Mouse (Mus musculus): ENCODE measurements around the gene Fgfbp3. TPM values are rescaled to one million over a fixed set of nuclear protein-coding genes. Genes with fewer than 3 reads are reported as not detected.
A peak's percentile ranks its signal among the peaks of the same experiment; 100 is the strongest.
"Not testable (repeated sequence)": the region's sequence is repeated elsewhere in the genome, so short reads cannot be mapped to it uniquely, and the experiment has no call there.

Gene Fgfbp3
- polyA plus RNA-seq (2015; fragmentation: Nextera tagmentation; extraction: Ambion mirVana) = 70.8 and 91.9 TPM in 2 replicates

DNA sequence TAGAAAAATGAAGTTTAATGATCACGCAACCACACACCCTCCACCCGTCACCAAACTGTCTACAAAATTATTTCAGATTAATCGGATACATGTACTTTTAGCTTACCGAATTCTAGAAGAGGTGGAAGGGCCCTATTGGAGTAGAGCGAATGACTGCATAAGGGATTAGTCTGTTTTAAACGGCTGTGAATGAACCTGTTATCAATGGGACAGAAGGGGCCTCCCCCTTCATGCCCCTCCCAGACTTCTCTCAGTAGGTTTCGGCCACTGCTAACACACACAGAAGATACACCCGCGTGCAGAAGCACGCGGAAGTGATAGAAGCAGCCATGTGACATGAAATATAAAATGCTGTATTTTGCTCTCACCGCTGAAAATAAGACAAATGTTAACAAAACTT lies at the start of gene Fgfbp3:
Fgfbp3 (minus strand) TSS at position 150 of the 400 bp plus-strand sequence.
- Histone ChIP-seq H3K4me1 (peaks cover 15% of the 10 kb centered on the region), H3K27me3 (replicated peaks) (no peaks in the 10 kb centered on the region), H3K9me3 (replicated peaks) (no peaks in the 10 kb centered on the region), H3K4me2 (peak within 1 kb of the TSS; percentile 72), H3K36me3 (no peaks in the 10 kb centered on the region), H3K9ac (replicated peaks) (peak within 1 kb of the TSS; percentile 81), H3K4me3 (replicated peaks) (peak within 1 kb of the TSS; percentile 81), H3K27ac (replicated peaks) (peak within 1 kb of the TSS; percentile 90)
- ATAC-seq (ENCODE audit: low FRiP score) = peak; percentile 48
- 4% methylated on average over 12 of the region's 12 CpGs for WGBS

GRCm38 (mm10) chr19:36962544-36963260 lies 43.3 kb upstream of the Fgfbp3 start:
- not testable (repeated sequence) for H3K4me3 ChIP-seq (replicated peaks); ATAC-seq (ENCODE audit: low FRiP score); H3K9ac ChIP-seq (replicated peaks); H3K4me1 ChIP-seq; H3K27me3 ChIP-seq (replicated peaks); H3K4me2 ChIP-seq; H3K27ac ChIP-seq (replicated peaks); H3K9me3 ChIP-seq (replicated peaks)
- H3K36me3 ChIP-seq = peaks cover 30% of the 10 kb centered on the region
- WGBS = 86% methylated on average over 6 of the region's 6 CpGs

DNA sequence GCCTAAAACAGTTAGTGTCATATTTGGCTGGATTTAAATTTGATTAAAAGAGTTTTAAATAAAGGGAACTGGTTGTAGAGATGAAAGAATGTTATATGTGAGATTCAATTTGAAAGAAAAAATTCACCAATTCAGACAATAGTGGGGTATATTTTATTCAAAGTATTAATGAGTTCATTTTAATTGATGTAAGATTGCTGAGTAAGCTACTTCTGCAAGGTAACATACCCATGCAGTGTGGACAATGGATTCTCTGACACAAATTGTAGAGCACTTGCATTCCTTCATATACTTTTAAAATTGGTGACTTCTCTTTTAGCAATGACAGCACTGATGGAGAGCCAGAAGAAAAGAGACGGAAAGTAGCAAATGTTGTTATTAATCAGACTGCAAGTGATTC lies 41.9 kb upstream of the Fgfbp3 start:
- Histone ChIP-seq H3K4me2 (no peak overlapping the region), H3K9ac (replicated peaks) (no peak overlapping the region), H3K27ac (replicated peaks) (no peak overlapping the region), H3K4me1 (no peaks in the 10 kb centered on the region), H3K9me3 (replicated peaks) (no peaks in the 10 kb centered on the region), H3K36me3 (peaks cover 26% of the 10 kb centered on the region), H3K4me3 (replicated peaks) (no peak overlapping the region), H3K27me3 (replicated peaks) (no peaks in the 10 kb centered on the region)
- WGBS = 93% methylated on average over 1 of the region's 1 CpGs
- ATAC-seq (ENCODE audit: low FRiP score) = no peak

DNA sequence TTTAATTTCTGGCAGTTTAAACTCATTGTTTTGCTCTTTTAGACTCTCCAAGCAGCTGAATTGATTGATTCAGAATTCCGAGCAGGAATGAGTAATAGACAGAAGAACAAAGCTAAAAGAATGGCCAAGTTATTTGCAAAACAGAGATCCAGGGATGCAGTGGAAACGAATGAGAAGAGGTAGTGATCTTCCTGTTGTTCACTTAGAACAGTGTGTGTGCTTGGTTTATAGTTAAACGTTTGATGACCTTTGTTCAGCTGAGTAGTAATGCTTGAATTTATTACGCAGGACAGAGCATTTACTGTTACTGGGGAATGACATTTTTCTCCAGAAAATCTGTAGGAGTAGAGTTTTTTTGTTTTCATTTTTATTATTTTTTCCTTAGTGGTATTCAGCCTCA lies 38.9 kb upstream of the Fgfbp3 start:
- ATAC-seq (ENCODE audit: low FRiP score) = no peak

DNA sequence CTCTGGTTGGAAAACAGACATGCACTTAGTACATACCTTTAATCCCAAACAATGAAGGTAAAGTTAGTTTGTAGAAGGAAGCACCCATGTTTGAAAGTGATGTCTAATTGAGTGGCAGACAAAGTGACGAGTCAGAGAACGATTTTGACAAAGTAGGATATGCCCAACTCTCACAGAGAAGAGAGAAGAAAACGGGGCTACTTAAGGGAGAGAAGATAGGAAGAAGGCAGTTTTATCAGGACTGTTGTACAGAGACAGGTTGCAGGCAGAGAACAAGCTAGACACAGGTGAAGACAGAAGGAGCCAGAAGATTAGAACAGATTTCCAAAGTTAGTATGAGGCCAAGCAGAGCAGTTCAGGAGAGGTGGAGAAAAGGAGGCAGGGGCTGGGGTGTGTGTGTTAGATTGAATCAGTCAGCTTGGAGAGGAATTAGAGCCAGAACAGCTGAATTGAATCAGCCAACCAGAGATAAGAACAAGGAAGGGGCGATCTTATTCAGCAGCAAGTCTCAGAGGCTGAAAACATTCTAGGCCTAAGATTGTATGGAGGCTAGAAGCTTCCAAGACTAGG lies 34.3 kb upstream of the Fgfbp3 start:
- Histone ChIP-seq H3K9me3 (replicated peaks) (no peaks in the 10 kb centered on the region), H3K4me2 (no peak overlapping the region), H3K27me3 (replicated peaks) (no peaks in the 10 kb centered on the region), H3K4me3 (replicated peaks) (no peak overlapping the region), H3K36me3 (0 out of 2 replicates have a peak, but pooled peaks cover 3% of the 10 kb centered on the region), H3K4me1 (no peaks in the 10 kb centered on the region), H3K27ac (replicated peaks) (no peak overlapping the region), H3K9ac (replicated peaks) (no peak overlapping the region)
- no peak for ATAC-seq (ENCODE audit: low FRiP score)
- 80% methylated on average over 4 of the region's 4 CpGs for WGBS

More for the DNA sequence above, 38.9 kb upstream of the Fgfbp3 start:
- Histone ChIP-seq H3K27me3 (replicated peaks) (no peaks in the 10 kb centered on the region), H3K27ac (replicated peaks) (no peak overlapping the region), H3K4me1 (no peaks in the 10 kb centered on the region), H3K36me3 (peaks cover 11% of the 10 kb centered on the region), H3K9ac (replicated peaks) (no peak overlapping the region), H3K4me2 (no peak overlapping the region), H3K9me3 (replicated peaks) (no peaks in the 10 kb centered on the region), H3K4me3 (replicated peaks) (no peak overlapping the region)
- 82% methylated on average over 4 of the region's 4 CpGs for WGBS

GRCm38 (mm10) chr19:36940064-36940463 lies 20.6 kb upstream of the Fgfbp3 start:
- no peak overlapping the region for H3K9ac ChIP-seq (replicated peaks)
- H3K9me3 ChIP-seq (replicated peaks) = no peaks in the 10 kb centered on the region
- no peak overlapping the region for H3K4me2 ChIP-seq
- no peaks in the 10 kb centered on the region for H3K4me1 ChIP-seq
- ATAC-seq (ENCODE audit: low FRiP score) = no peak
- H3K4me3 ChIP-seq (replicated peaks) = no peak overlapping the region
- 96% methylated on average over 1 of the region's 1 CpGs for WGBS
- H3K36me3 ChIP-seq = no peaks in the 10 kb centered on the region
- no peak overlapping the region for H3K27ac ChIP-seq (replicated peaks)
- no peaks in the 10 kb centered on the region for H3K27me3 ChIP-seq (replicated peaks)

- no peaks in the 10 kb centered on the region for H3K27me3 ChIP-seq (replicated peaks)
- no peak overlapping the region for H3K4me3 ChIP-seq (replicated peaks)
- H3K27ac ChIP-seq (replicated peaks) = no peak overlapping the region
- no peaks in the 10 kb centered on the region for H3K36me3 ChIP-seq
- H3K9ac ChIP-seq (replicated peaks) = no peak overlapping the region
- H3K9me3 ChIP-seq (replicated peaks) = no peaks in the 10 kb centered on the region
- ATAC-seq (ENCODE audit: low FRiP score) = no peak
- H3K4me1 ChIP-seq = no peaks in the 10 kb centered on the region
- H3K4me2 ChIP-seq = no peak overlapping the region
Measured at GRCm38 (mm10) chr19:36938008-36938407, 18.6 kb upstream of the Fgfbp3 start.

DNA sequence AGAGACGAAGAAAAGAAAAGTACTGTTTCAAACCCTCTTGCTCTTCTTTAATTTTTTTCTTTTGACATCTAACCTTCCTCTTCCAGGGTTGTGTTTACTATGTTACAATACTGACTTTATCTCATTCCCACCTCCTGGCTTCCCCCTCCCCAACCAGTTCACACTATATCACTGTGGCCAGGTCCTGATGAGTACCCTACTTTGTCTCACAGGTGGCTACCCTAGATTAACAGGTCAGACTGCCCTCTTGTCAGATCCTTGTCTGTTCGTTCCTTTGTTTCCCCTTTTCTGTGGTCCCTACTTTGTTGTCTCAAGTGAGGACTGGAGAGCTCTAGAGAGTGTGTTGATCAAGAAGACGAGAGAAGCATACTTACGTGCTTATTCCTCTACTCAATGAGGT lies 16.9 kb upstream of the Fgfbp3 start:
- WGBS = 94% methylated on average over 4 of the region's 4 CpGs
- Histone ChIP-seq H3K9me3 (replicated peaks) (no peaks in the 10 kb centered on the region), H3K27ac (replicated peaks) (no peak overlapping the region), H3K27me3 (replicated peaks) (no peaks in the 10 kb centered on the region), H3K4me3 (replicated peaks) (no peak overlapping the region), H3K4me1 (no peaks in the 10 kb centered on the region), H3K4me2 (no peak overlapping the region), H3K36me3 (no peaks in the 10 kb centered on the region), H3K9ac (replicated peaks) (no peak overlapping the region)
- no peak for ATAC-seq (ENCODE audit: low FRiP score)

DNA sequence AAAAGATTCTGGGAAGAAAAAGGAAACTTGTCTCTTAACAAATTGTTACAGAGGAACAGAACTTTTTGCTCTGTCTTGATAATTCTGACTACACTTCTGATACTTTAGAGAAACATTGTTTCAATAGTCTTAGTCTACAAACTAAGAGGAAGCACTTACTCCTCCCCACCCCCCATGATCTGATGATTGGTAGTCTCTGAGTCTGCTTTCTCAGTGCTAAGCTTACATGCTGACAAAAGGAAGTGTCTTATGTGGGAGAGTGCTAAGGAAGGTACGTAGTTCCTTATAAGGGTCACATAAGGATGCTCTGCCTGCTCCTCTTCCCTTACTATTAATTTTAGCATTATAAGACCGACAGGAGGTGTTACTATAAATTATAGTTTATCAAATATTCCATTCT lies 13.2 kb upstream of the Fgfbp3 start:
- WGBS = 92% methylated on average over 2 of the region's 2 CpGs
- Histone ChIP-seq H3K4me3 (replicated peaks) (no peak overlapping the region), H3K9ac (replicated peaks) (no peak overlapping the region), H3K4me2 (no peak overlapping the region), H3K36me3 (no peaks in the 10 kb centered on the region), H3K9me3 (replicated peaks) (no peaks in the 10 kb centered on the region), H3K27ac (replicated peaks) (no peak overlapping the region), H3K4me1 (0 out of 2 replicates have a peak, but pooled peaks cover 4% of the 10 kb centered on the region), H3K27me3 (replicated peaks) (no peaks in the 10 kb centered on the region)
- ATAC-seq (ENCODE audit: low FRiP score) = no peak

- H3K4me2 ChIP-seq = no peak overlapping the region
- H3K4me3 ChIP-seq (replicated peaks) = no peak overlapping the region
- ATAC-seq (ENCODE audit: low FRiP score) = no peak
- H3K27ac ChIP-seq (replicated peaks) = no peak overlapping the region
- no peaks in the 10 kb centered on the region for H3K27me3 ChIP-seq (replicated peaks)
- H3K9ac ChIP-seq (replicated peaks) = no peak overlapping the region
- H3K4me1 ChIP-seq = peaks cover 8% of the 10 kb centered on the region
- H3K9me3 ChIP-seq (replicated peaks) = no peaks in the 10 kb centered on the region
- H3K36me3 ChIP-seq = no peaks in the 10 kb centered on the region
Measured at GRCm38 (mm10) chr19:36932097-36932496, 12.7 kb upstream of the Fgfbp3 start.

- Histone ChIP-seq H3K27me3 (replicated peaks) (no peaks in the 10 kb centered on the region), H3K4me1 (peaks cover 19% of the 10 kb centered on the region), H3K9me3 (replicated peaks) (no peaks in the 10 kb centered on the region), H3K27ac (replicated peaks) (no peak overlapping the region), H3K4me2 (no peak overlapping the region), H3K9ac (replicated peaks) (no peak overlapping the region), H3K4me3 (replicated peaks) (no peak overlapping the region), H3K36me3 (no peaks in the 10 kb centered on the region)
- ATAC-seq (ENCODE audit: low FRiP score) = no peak
Measured at GRCm38 (mm10) chr19:36929816-36930215, 10.4 kb upstream of the Fgfbp3 start.

DNA sequence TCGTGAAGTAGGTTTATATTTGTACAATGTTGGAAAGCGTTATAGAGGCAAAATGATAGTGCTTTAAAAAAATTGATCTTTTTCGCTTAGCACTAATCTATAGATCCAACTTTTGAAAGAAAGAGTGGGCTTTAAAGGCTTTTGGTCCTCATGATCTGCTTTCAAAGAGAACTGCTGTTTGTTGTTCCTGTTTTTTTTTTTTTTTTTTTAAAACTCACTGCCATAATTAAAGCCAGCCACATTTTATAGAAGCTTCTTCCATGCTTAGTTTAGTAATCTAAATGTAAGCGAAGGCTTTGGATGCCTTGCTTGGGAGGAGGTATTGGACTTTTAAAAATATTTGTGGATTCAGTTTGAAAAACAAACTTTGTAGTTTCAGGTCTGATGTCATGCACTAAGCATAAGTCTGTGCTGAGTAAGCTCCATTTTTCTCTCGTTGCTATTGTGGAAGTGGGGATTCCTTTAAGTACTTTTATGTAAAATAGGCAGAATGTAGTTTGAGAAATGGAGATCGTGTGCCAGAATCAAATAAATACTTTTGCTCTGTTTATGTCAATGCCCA lies 8.5 kb upstream of the Fgfbp3 start:
- no peaks in the 10 kb centered on the region for H3K36me3 ChIP-seq
- no peak overlapping the region for H3K27ac ChIP-seq (replicated peaks)
- no peak overlapping the region for H3K9ac ChIP-seq (replicated peaks)
- no peak overlapping the region for H3K4me3 ChIP-seq (replicated peaks)
- peak overlapping the region; percentile 70 for H3K4me2 ChIP-seq
- H3K9me3 ChIP-seq (replicated peaks) = no peaks in the 10 kb centered on the region
- peaks cover 19% of the 10 kb centered on the region for H3K4me1 ChIP-seq
- no peaks in the 10 kb centered on the region for H3K27me3 ChIP-seq (replicated peaks)
- ATAC-seq (ENCODE audit: low FRiP score) = no peak
- 84% methylated on average over 6 of the region's 6 CpGs for WGBS

Data from neural tube, embryonic 15.5 days (tissue).